Mouse (Mus musculus) heart, adult 2 months (tissue): ENCODE results near the gene Ets1.

Experiments used
- CTCF ChIP-seq: fragments of 200-600 bp; IDR thresholded peaks from 2 replicates; pipeline ENCODE4 v1.8.1; 2022; ENCODE audit warnings: antibody characterized with exemption, mild to moderate bottlenecking, moderate library complexity
- EP300 ChIP-seq: fragments of 200-500 bp; IDR thresholded peaks from 2 replicates; pipeline ENCODE4 v1.6.1; 2011; ENCODE audit warnings: low read depth, low read length, control low read depth; ENCODE audit not compliant: insufficient read depth

DNA sequence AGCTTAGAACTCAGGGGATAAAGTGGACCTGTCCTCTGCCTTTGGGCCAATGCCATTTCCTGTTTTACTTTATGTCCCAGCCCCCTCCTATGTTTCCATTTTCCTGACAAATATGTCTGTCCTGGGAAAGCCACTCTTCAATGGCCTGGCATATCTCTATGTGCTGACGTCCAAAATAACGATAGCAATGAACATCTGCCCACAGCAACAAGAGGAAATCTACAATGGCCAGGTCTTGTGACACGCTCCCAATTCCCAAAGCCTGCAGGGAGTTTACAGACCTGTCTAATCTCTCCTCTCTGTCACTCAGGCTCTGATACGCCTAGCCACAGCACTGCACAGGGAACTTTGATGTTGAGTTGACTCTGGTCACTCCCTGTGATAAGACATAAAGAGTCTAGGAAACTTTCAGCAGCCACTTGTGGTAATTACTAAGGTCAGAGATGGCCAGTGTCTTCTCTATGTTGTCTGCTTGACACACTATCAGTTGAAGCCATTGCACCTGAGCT is 124.7 kb downstream of the Ets1 start:
- no peak for TF ChIP-seq CTCF
- TF ChIP-seq EP300: 0 out of 2 replicates have a peak, but pooled peaks have one; percentile 24
